Mouse (Mus musculus) frontal cortex, postnatal 10 days (tissue): ENCODE results near the gene Kif16b.
"Not testable (repeated sequence)": the region's sequence is repeated elsewhere in the genome, so short reads cannot be mapped to it uniquely, and the experiment has no call there.

Experiments used
- DNase-seq, 2 experiments: peaks; one replicate each; pipeline ENCODE4 v3.0.0; 2022; ENCODE audit warnings: low spot score in 2 of 2, mixed read lengths in 1 of 2

The Kif16b gene

DNA sequence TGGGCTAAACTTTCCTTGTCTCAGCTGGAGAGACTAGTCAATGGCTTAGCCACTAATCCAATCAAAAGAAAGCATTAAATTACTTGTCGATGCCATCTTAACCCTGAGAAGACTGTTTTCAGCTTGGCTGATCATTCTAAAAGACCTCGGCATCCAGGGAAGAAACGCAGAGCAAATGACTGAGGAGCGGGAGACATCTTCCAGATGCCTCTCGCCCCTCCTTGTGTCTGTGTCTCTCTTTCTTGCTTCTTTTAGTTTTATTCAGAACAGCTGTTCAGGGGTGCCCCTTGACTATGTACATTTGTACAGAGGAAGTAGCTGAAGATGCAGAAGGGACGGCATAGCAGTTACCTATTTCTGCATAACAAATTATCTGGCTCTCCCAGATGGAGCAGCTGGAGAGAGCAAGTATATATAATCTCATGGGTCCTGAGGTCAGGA lies 311.0 kb downstream of the Kif16b start:
- no peak for DNase-seq

DNA sequence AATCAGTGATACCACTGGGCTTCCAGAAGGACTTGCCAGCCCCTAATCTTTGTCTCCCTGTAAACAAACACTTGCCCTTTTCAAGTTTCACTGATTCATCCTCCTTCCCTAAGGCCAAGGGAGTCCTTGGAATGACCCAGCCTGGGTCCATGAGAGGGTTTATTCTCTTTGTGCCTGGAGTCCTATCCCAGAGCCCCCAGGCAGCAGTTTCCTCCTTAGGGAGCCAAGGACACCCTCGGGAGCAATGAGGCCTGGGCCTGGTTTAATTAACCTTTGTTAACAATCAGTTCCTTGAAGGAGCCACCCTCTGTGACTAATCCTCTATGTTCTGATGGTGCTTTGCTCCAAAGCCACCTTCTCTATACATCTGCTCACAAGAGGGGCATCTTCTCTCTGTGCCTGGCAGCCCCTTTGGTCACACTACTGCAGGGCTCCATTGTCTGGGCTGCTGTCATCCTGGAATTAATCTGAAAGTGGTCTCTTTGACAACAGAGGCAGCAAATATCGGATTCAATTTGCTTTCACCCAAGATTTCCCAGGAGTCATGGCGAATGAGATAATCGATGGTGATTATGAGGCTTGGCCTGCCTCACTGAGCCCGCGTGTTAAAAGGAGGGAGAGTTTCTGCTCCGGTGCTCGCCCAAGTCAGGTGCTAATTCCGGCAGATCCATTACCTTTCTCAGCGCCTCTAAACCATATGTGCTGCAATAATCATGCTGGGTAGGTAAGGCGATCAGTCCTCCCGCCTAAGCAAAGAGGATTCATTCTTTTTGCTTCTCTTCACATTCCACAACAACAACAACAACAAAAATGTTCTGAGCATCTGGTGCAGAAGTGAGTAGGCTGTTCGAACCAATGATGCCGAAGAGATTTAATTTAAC lies 311.7 kb downstream of the Kif16b start:
- no peak for DNase-seq

DNA sequence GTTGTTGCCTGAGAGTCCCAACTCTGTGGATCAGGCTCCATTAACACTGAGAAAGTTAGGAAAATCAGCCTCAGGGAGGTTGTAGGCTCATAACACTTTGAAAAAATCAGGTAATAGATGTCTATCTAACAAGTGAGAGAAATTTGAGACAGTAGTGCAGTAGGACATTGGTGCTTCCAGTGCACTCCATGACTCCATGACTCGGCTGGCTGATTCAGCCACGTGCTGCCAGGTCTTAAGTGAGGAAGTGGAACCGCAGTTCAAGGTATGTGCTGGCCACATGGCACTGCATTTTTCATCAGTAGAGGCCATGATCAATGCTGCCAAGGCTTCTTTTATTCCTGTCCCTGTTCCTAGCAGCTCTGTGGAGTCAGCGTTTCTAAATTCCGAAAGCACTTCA lies 315.5 kb downstream of the Kif16b start:
- DNase-seq: no peak

DNA sequence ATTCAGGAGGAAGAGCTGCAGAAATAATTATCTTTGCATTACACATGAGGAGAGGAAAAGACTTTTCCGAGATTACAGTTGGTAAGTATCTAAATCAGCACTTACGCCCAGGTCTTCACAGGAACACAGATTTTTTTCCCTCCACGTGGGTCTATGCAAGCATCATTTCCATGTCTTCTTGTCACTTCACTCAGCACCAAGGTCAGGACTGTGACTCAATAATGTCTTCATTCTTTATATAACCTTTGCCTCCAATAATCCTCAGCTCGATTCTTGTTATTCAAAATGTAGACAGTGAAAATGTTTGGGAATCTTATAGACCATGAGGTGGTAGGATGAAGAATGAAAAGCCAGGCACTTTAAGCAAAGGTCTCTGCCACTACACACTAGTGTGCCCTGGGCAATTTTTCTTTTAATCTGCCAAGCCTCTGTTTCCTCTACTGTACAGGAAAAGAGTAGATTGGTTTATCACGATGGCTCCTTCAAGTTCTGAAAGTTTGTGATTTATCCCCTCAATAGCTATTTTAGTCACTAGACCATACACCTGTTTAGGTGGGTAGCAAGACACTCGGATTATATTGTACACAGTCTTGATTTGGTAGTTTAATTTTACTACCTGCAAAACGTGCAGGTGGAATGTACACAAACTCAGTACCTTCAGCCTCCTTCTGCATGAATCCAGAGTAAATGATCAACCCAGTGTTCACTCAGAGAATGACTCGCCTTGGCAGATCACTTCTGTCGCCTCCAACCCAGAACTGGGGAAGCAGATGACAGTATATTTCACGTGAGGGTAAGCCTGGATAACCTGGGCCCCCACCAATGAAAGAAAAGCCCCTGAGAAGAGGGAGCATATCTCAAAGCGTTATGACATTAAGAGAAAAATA lies 316.2 kb downstream of the Kif16b start:
- DNase-seq: no peak

DNA sequence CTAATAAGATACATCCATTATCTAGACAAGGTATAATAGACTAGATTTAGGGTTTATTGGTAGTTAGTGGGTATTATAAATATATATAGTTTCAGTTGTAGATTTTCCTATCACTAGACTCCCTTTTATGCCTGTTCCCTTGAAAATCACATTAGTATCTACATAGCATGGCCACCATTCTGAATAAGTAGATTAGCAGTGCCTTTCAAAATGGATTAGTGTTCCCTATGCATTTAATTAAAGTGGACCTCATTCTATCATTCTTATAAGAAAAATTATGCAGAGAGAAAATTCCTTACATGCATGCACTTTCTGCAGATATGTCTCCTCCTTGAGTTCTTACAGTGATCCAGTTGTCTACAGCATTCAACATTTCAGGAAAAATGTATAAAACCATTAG lies 320.9 kb downstream of the Kif16b start:
- no peak for DNase-seq

DNA sequence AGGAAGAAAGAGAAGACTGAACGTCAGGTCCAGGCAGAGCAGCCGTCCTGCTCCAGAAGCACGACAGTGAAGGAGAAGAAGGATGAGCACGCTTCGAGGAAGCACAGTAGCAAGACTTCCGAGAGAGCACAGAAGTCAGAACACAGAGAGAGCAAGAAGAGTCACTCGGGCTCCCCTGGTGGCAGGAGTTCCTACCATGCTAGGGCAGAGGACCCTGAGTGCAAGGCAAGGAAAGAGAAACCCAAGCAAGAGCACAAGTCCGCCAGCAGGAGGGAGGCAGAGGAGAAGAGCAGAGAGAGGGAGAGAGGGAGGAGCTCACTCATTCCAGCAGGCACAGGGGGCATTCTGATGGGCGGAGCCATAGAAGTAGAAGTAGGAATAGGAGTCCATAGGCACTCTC lies 323.9 kb downstream of the Kif16b start:
- DNase-seq: not testable (repeated sequence)

DNA sequence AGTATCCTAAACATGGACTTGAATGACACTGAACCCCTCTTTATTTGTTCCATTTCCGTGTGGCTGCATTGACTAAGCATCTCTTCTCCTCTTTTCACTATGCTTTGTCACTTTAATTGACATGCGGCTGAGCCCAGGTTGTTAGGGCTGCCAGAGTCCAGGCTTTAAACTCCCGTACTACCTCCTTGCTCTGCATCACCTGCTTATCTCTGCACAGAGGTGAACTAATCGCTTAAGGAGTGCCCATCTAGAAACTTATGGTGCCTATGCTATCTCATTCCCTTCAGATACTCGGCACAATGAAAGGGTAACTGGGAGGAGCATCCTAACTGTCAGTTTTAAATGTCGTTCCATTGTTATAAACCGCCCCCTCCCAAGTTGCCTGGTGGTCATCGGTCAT lies 331.6 kb downstream of the Kif16b start:
- no peak for DNase-seq
